Mouse (Mus musculus): Measurements from ENCODE around the gene Ndufab1.
A peak's percentile ranks its signal among the peaks of the same experiment; 100 is the strongest.

Gene Ndufab1

GRCm38 (mm10) chr7:122074374-122074773, 27.3 kb downstream of the Ndufab1 start:
- no peak for ATAC-seq (ENCODE audit: insufficient number of reproducible peaks, low FRiP score, low TSS enrichment)

- peak; percentile 36; the same call in 1 of the 2 replicates for ATAC-seq (ENCODE audit: insufficient number of reproducible peaks, low FRiP score, low TSS enrichment)
Observed at GRCm38 (mm10) chr7:122067517-122068381, 33.9 kb downstream of the Ndufab1 start.

GRCm38 (mm10) chr7:122066945-122067516, 34.7 kb downstream of the Ndufab1 start, which contains the start of the genes Ubfd1 and Ears2:
TSS of gene Ubfd1 (plus strand) at chr7:122067175.
TSS of gene Ears2 (minus strand) at chr7:122067263.
- peak; percentile 93 for ATAC-seq (ENCODE audit: insufficient number of reproducible peaks, low FRiP score, low TSS enrichment)

- no peak; the same call in 1 of the 2 replicates for ATAC-seq (ENCODE audit: insufficient number of reproducible peaks, low FRiP score, low TSS enrichment)
Observed at GRCm38 (mm10) chr7:122066102-122066944, 35.4 kb downstream of the Ndufab1 start.

- ATAC-seq (ENCODE audit: insufficient number of reproducible peaks, low FRiP score, low TSS enrichment): no peak
Observed at GRCm38 (mm10) chr7:122065656-122066055, 36.0 kb downstream of the Ndufab1 start.

GRCm38 (mm10) chr7:122056633-122057032, 45.1 kb downstream of the Ndufab1 start:
- ATAC-seq (ENCODE audit: insufficient number of reproducible peaks, low FRiP score, low TSS enrichment): no peak

- no peak for ATAC-seq (ENCODE audit: insufficient number of reproducible peaks, low FRiP score, low TSS enrichment)
Observed at GRCm38 (mm10) chr7:122050834-122051233, 50.9 kb downstream of the Ndufab1 start.

- ATAC-seq (ENCODE audit: insufficient number of reproducible peaks, low FRiP score, low TSS enrichment): no peak
Observed at GRCm38 (mm10) chr7:122048191-122048590, 53.5 kb downstream of the Ndufab1 start.

- ATAC-seq (ENCODE audit: insufficient number of reproducible peaks, low FRiP score, low TSS enrichment): no peak
Observed at GRCm38 (mm10) chr7:122046813-122047212, 54.9 kb downstream of the Ndufab1 start.

GRCm38 (mm10) chr7:122045711-122046110, 56.0 kb downstream of the Ndufab1 start:
- ATAC-seq (ENCODE audit: insufficient number of reproducible peaks, low FRiP score, low TSS enrichment): no peak

GRCm38 (mm10) chr7:122045181-122045634, 56.5 kb downstream of the Ndufab1 start:
- no peak for ATAC-seq (ENCODE audit: insufficient number of reproducible peaks, low FRiP score, low TSS enrichment)

- ATAC-seq (ENCODE audit: insufficient number of reproducible peaks, low FRiP score, low TSS enrichment): no peak
Observed at GRCm38 (mm10) chr7:122044106-122044505, 57.6 kb downstream of the Ndufab1 start.

Measured in cerebellum, adult (tissue).